Mouse (Mus musculus) c-Kit-negative CD71-positive TER-119-positive erythroid progenitor cells, embryonic 14.5 days (primary cell): Measurements from ENCODE around the gene Rbbp8nl.
"Not testable (repeated sequence)": the region's sequence is repeated elsewhere in the genome, so short reads cannot be mapped to it uniquely, and the experiment has no call there.

Experiments used
- DNase-seq: peaks from one replicate; pipeline ENCODE4 v3.0.0-alpha.2; 2013; ENCODE audit warnings: low read depth, low spot score

The Rbbp8nl gene

DNA sequence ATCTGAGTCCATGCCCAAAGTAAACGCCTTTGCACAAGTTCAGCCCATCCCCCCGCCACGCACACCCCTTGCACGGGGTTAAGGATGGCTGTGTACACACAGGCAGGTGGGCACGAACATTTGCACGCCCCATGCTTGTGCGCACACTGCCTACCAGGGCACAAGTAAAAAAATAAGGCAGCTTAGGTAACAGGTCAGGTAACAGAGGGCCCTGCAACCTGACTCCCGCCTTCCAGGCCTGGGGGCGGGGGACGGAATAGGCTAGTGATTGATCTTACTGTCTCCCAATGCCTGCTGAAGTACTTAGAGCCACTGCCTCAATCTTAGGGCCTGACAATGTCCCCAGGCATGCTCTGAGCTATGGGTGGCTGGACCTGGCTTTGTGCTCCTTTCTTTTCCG, 713 bp downstream of the Rbbp8nl start:
- no peak for DNase-seq

GRCm38 (mm10) chr2:180279321-180279720, 10.4 kb downstream of the Rbbp8nl start:
- no peak for DNase-seq

- DNase-seq, result no peak
These were observed 11.8 kb downstream of the Rbbp8nl start for GRCm38 (mm10) chr2:180277773-180278320.

DNA sequence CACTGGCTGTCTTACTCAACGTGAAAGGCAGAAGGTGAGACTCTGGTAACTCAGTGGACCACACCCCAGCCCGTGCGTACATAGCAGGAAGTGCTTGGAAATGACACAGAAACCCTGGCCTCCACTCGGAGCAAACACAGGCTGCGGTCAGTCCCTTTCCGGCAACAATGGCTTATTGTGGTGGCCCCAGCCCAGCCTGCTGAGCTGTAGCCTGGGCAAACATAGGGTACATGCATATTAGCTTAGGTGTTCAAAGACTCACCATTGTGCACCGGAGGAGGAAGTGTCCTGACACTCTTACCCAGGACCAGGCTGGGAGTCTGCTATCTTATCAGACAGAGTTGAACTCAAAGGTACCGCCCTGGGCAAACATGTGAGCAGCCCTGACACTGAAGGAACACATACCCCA, 12.8 kb downstream of the Rbbp8nl start:
- DNase-seq, result no peak

DNA sequence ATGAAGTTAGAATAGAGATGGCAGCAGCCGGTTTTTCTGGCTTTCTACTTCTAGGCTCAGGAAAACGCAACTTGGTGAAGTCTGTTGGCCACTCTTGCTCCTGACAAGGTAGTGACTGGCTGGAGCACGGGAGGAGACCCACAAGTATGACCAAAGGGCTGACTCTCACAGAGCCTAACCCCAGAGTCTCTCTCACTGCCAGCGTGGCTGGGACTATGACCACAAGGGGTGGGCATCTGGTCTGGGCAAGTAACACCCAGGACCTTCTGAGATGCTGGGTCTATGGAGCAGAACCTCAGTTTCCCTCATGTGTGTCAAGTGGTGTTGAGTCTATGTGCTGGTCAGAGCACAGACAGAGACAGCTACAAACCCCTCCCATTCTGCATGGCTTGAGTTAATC, 13.3 kb downstream of the Rbbp8nl start:
- DNase-seq, result no peak

DNA sequence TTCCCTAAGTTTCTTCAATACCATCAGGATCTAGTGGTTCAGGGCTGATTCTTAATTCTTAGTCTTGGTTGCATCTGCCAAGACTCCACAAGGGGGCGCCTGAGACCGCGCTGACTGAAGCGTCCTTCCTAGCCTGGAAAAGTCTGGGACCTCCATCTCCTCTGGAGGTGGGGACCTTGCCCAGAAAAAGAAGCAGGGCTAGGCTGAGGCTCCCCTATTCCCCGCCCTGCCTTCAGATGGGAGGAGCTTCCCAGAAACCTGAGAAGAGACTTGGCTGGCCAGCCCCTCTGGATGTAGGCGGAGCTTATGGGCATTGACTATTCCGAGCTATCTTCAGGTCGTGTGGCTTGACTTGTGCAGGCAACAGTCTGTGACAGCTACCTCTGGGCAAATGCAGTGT, 13.8 kb downstream of the Rbbp8nl start:
- peak; percentile 64 for DNase-seq

- no peak for DNase-seq
These were observed 15.2 kb downstream of the Rbbp8nl start for GRCm38 (mm10) chr2:180274523-180274922.

DNA sequence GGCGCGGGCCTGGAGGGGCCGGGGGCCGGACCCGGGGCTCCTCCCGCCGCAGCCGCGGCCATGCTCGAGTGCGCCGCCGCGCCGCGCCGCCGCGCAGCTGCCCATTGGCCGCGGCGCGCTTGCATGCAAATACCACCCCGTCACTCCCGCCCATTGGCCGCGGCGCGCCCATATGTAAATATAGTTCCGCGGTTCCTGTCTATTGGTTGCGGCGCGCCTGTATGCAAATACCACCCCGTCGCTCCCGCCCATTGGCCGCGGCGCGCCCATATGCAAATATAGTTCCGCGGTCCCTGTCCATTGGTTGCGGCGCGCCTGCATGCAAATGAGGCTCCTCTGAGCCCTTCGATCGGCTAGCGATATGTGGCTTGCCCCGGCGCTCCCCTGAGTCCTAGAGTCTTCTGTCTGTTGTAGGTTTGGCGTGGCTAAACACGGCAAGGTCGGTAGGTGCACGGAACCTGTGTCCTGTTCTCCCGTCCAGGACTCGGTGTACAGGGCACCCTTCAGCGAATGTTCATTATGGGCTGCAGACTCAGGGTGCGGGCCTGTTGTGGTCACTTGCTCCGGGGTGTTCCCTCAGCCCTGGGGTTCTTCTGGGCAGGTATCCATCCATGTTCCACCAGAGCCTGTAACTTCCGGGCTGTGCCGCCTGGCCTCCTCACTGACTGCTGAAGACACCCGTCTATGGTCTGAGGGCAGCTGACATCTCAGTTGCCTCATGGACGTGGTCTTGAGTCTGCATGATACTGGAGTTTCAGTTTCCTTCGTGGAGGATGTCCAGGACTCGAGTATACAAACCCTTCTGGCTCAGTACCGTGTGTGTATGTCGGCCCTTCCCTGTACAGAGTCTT, 16.1 kb downstream of the Rbbp8nl start, which contains the start of gene Cables2:
Gene Cables2 (minus strand): TSS at position 103 of the 851 bp plus-strand sequence.
- DNase-seq, result peak; percentile 89

DNA sequence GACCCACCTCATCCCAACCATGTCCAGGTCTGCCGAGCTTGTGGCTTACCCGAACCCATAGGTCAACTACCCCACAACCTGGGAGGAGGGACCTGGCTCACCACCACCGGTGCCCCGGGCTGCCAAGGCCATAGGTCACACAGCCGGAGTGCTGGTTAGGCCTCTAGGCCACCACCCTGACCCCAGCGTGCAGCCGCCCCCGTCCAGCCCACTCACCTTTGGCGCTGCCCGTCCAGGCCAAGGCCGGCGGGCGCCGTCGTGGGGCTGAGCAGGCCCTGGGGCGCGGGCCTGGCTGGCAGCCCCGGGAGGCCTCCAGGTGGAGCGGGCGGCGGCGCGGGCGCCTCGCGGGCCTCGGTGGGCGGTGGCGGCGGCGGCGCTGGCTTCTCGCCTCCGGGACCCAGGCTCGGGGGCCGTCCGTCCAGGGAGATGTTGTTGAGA, 16.8 kb downstream of the Rbbp8nl start:
- no peak for DNase-seq

DNA sequence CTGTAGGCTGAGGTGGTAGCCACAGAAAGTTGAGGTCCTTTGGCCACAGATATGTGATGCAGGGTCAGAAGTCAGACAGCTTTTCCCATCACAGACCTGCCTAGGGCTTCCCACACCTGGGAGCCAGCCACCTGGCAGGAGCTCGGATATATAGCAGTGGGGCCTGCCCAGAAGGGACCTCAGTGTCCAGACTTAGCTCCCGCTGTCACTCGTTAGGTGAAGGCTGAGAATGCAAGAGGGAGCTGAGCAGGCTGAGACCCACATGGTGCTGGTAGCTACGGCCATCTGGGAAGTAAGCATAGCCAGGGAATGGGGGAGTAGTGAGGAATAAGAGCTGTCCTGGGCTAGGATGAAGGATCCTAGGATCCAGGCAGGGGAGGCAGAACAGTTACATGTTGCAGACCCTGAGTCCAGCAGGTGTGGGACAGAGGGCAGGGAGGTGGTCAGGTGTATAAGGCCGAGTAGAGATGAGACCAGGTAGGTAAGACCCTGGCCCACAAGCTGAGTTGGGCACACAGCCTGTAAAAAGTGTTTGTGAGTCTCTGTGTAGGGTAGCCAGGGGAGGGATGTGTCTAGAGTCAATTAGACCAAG, 17.8 kb downstream of the Rbbp8nl start:
- no peak for DNase-seq

DNA sequence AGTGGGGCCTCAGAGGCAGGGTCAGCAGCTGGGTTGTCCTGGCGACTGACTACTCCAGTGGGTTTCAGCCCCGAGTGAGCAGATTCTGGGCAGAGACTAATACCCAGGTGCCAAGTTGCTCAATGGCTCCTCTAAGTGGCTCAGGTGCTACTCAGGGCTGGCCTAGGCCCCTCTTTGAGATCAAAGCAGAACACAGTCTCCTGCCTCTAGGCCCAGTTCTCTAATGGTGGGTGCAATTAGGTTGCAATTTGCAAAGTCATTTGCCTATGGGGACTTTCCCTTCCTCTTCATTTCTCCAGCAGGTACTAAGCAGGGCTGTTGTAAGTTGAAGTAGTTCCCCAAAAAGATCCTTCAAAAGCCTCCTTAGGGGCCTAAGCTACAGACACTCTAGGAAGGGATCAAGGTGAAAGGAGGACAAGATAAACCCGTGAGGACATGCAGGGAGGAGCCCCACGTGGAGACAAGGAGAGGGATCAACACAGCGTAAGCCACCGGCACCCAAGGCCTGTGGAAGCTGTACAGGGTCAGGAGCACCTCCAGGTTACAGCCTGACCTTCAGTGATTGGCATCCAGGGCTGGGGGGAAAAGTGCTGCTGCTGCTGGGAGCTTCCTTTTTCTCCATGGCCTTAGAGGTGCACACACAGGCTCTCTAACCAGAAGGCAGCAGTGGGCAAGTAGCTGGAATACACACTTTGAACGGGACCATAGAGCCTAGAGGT, 19.0 kb downstream of the Rbbp8nl start:
- DNase-seq, result no peak

DNA sequence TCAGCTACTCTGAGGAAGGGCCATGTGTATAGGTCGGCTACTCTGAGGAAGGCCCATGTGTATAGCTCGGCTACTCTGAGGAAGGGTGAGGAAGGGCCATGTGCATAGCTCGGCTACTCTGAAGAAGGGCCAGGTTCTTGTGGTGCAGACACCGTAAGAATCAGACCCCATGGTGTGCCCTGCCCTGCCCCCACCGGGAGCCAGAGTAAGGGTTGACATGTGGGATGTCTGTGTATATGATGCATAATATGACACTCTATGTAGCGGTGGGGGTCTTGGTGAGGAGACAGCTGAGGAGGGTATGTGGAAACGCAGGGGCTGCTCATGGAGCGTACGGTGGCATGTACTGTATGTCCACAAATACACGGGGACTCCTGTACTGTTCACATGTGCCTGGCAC, 20.4 kb downstream of the Rbbp8nl start:
- DNase-seq, result no peak

- no peak for DNase-seq
These were observed 21.7 kb downstream of the Rbbp8nl start for GRCm38 (mm10) chr2:180267955-180268354.

DNA sequence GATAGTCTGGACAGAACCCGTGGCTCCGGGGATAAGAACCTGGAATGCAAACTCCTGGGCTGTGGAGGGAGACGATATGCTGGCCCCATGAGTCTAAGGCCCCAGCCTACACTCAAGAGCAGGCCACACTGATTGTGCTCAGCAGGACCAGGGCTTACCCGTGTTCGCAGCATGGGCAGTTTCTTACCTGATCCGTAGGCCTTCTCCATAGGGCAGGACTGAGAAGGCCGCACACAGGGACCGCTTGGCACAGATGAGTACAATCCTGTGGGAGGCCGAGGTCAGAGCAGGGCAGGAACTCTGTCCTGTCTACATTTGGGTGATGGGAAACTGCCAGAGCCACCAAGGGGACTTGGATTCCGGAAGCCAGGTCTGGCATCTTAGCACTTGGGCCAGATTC, 26.8 kb downstream of the Rbbp8nl start:
- DNase-seq, result no peak

DNA sequence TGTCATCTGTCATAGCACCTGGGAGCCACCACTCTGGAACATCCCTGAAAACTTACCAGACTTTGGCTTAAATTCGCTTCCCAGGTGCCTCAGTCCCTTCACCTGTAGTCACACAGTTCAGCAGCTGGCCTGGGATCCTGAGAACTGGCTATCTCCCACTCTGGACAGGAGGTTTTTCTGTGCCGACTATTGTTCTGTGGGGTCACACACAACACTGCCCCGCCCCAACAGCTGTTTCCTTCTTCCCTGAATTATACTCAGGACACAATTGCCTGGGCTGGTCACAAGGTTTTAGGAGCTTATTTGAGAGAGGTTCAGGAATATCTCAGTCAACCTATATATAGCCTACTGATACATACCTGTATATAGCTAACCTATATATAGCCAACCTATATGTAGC, 27.2 kb downstream of the Rbbp8nl start:
- DNase-seq, result no peak

- no peak for DNase-seq
These were observed 27.8 kb downstream of the Rbbp8nl start for GRCm38 (mm10) chr2:180261901-180262300.

DNA sequence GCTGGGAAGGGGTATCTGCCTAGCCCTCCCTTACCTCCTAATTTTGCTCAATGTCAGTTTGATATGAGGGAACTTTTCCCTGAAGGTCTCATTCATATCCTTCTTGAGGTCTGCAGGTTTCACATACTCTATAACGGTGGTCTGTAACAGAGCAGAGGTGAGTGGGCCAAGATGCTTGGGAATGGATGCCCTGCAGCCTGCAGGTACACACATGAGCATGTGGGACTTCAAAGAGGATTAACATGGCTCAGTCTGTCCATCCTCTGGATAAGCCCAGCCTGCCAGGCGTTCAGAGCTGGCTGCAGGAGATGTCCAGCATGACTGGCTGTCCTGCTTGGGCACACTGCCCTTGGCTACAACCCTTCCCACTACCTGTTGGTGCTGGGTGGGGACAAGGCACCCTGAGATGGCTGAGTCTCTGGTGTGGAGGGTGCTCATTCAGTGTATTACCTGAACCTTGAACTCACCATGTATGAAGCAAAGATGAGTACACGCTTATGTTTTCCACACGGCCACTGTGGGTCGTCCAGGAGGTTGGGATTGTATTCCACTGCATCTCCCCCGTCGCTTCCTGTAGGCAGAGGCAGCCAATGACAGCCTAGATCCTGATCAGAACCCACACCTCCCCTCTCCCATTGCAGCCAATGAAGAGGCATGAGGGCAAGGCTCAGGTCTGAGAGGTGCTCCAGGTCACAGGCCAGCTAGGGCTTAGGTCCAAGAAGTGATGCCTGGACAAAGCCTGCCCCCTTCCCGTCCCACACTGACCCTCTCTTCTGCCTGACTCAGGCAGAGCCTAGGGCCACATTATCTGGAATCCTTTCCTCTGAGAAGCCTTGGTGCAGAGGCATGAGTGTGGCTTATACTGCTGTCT, 28.8 kb downstream of the Rbbp8nl start:
- DNase-seq, result no peak

GRCm38 (mm10) chr2:180259826-180260609, 29.7 kb downstream of the Rbbp8nl start:
- DNase-seq, result not testable (repeated sequence)

- not testable (repeated sequence) for DNase-seq
These were observed 30.7 kb downstream of the Rbbp8nl start for GRCm38 (mm10) chr2:180258951-180259484.
